Mouse (Mus musculus): ENCODE results near the gene Mto1.
"Not testable (repeated sequence)": the region's sequence is repeated elsewhere in the genome, so short reads cannot be mapped to it uniquely, and the experiment has no call there.

The Mto1 gene

DNA sequence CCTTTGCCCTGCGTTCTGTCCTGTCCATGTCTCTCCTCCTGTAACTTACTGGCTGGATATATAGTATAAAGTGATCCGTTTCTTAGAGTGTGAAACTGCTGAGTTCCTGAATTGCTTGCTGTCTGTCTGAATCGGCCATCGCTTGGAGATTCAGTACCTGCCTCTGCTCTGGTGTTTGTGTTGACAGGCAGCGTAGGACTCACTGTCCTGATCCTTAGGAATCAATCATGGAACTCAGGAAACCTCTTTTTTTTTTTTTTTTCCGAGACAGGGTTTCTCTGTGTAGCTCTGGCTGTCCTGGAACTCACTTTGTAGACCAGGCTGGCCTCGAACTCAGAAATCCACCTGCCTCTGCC is 58.7 kb downstream of the Mto1 start:
- no peak for DNase-seq

- no peak for DNase-seq
Observed at GRCm38 (mm10) chr9:78508106-78508786, 60.2 kb downstream of the Mto1 start.

DNA sequence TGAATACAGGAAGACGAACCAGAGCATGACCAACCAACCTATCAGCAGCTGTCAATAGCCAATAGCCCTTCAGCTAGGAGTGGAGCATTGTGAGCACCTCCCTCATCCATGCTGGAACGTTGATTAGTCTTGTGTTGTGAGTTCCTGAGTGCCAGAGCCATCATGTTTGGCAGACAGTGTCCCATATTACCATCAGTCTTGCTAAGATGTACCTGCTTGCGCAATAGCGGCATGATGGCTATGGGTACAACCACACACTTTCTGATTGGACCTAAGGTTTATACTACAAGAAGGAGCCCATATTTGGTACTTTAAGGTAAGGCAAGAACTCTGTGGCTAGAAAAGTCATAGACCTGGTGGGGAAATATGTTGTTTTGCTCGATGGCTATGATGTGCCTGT is 63.7 kb downstream of the Mto1 start:
- no peak for DNase-seq

- no peak for DNase-seq
Observed at GRCm38 (mm10) chr9:78513776-78514500, 65.9 kb downstream of the Mto1 start.

GRCm38 (mm10) chr9:78514681-78515080 is 66.7 kb downstream of the Mto1 start:
- DNase-seq: no peak

DNA sequence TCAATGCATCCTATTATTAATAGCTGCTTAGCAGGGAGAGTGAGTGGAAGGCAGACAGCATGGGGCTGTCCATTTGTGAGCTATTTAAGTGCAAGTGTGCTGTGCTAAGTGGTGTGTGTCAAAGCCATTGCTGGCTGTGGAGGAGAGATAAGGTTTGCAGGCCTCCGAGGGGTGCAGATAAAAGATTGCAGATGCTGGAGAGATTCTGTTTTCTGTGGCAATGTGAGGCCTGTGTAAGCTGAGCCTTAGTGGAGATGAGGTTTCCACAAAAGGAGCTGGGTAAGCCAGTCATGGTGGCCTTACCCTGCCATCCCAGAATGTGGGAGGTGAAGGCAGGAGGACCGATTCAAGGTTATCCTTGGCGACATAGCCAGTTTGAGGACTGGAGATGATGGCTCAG is 68.1 kb downstream of the Mto1 start:
- DNase-seq: no peak

DNA sequence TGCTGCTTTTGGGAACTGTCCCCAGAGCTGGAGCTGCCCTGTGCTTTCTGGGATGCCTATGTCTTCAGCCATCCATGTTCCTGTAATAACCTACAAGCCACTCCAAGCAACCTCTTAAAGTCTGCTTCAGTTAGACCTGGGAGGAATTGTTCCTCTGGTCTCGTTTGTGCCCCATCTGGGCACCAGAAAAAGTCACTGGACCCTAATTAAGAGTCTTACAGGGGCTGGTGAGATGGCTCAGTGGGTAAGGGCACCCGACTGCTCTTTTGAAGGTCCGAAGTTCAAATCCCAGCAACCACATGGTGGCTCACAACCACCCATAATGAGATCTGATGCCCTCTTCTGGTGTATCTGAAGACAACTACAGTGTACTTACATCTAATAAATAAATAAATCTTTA is 69.2 kb downstream of the Mto1 start:
- DNase-seq: not testable (repeated sequence)

DNA sequence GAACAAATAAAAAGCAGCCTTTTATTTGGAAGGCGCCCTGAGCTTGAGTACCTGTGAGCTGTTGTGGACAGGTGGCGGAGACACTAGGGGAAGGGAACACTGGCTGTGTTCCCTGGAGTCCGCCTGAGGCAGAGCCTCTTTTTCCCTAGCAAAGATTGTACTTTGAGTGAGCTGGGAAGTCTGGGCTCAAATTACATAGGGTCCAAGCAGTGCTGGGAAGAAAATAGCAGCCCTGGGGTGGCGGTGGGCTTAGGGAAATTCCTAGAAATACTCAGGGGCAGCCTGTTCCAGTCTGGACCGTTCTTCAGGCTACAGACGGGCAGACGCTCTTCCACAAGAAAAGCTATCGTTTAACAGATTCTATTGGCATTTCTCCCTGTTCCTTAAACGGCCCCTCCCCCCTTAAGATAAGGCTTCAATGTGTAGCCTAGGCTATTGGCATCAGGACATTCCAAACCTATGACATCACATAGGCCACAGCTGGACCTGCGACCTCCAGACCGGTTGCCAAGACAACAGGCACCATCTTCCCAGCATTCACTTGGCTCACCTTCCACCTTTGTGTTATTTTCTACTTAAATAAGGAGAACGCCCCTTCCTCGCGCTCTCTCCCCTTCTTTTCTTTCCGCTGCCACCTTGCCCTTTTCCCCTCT is 72.2 kb downstream of the Mto1 start:
- peak; percentile 63 for DNase-seq

- peak; percentile 81 for DNase-seq
Observed at GRCm38 (mm10) chr9:78520780-78521601, 73.0 kb downstream of the Mto1 start.

GRCm38 (mm10) chr9:78521689-78522088 is 73.7 kb downstream of the Mto1 start:
- DNase-seq: peak; percentile 61

Measured in lung, postnatal 36 days (tissue).